Mouse (Mus musculus): ENCODE data around the gene Bean1.
"Not testable (repeated sequence)": the region's sequence is repeated elsewhere in the genome, so short reads cannot be mapped to it uniquely, and the experiment has no call there.

DNA sequence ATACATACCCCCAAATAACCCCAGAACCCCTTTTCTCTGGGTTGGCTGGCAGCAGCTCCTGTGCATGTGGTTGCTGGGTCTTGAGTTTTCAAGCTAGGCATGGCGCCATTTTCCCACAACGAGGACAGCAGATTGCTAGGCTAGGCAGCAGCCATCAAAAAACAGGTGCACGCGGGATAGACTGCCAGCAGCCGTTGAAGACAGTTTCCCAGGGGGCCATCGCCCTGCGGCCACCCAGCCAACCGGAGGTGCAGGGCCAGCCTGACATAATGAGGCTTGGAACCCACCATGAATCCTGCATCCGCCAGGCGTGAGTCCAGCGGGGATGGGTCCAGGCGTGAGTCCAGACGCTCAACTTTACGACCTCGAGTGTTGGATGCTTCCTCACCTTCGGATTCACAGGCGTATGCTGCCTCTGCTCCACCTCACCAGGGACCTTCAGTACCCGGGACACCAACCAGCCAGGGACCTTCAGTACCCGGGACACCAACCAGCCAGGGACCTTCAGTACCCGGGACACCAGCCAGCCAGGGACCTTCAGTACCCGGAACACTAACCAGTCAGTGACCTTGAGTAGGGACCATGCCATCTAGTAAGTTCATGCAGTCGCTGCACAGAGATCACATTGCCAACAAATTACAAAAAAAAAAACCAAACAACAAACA is 94.2 kb downstream of the Bean1 start:
- not testable (repeated sequence) for TF ChIP-seq POLR2A (IDR thresholded peaks at IDR 0.05; ENCODE audit: low read depth, low read length); CTCF (IDR thresholded peaks at IDR 0.05; ENCODE audit: extremely low read depth, insufficient read length, insufficient replicate concordance, low read depth, low read length)

All from small intestine, adult 2 months (tissue).